Mouse (Mus musculus): ENCODE results near the gene Surf2.
"Not testable (repeated sequence)": the region's sequence is repeated elsewhere in the genome, so short reads cannot be mapped to it uniquely, and the experiment has no call there.

Surf2 gene

GRCm38 (mm10) chr2:26915927-26916728, at the start of gene Surf2, which contains the start of gene Surf1:
Gene Surf2 (plus strand): TSS chr2:26916367.
Gene Surf1 (minus strand): TSS chr2:26916530.
- peak; percentile 89 to 96 for DNase-seq (ENCODE audit: inconsistent age in 2 of 2, low spot score in 1 of 2)

GRCm38 (mm10) chr2:26870666-26871065, 45.5 kb upstream of the Surf2 start:
- no peak for DNase-seq (ENCODE audit: inconsistent age in 2 of 2, low spot score in 1 of 2)

- DNase-seq (ENCODE audit: inconsistent age in 2 of 2, low spot score in 1 of 2): no peak
These were observed 37.6 kb upstream of the Surf2 start for GRCm38 (mm10) chr2:26878571-26878970.

GRCm38 (mm10) chr2:26885541-26885940, 30.6 kb upstream of the Surf2 start:
- not testable (repeated sequence) for DNase-seq (ENCODE audit: inconsistent age in 2 of 2, low spot score in 1 of 2)

GRCm38 (mm10) chr2:26886170-26886569, 30.0 kb upstream of the Surf2 start:
- DNase-seq (ENCODE audit: inconsistent age in 2 of 2, low spot score in 1 of 2): not testable (repeated sequence)

- no peak for DNase-seq (ENCODE audit: inconsistent age in 2 of 2, low spot score in 1 of 2)
These were observed 20.3 kb upstream of the Surf2 start for GRCm38 (mm10) chr2:26895898-26896297.

GRCm38 (mm10) chr2:26900731-26901130, 15.4 kb upstream of the Surf2 start:
- DNase-seq (ENCODE audit: inconsistent age in 2 of 2, low spot score in 1 of 2): no peak

- peak in 1 of 2 experiments; percentile 31 for DNase-seq (ENCODE audit: inconsistent age in 2 of 2, low spot score in 1 of 2)
These were observed 14.2 kb upstream of the Surf2 start for GRCm38 (mm10) chr2:26901834-26902400.

GRCm38 (mm10) chr2:26902467-26903220, 13.5 kb upstream of the Surf2 start, which contains the start of gene Surf6:
Gene Surf6 (minus strand): TSS chr2:26902879.
- peak; percentile 97 to 99 for DNase-seq (ENCODE audit: inconsistent age in 2 of 2, low spot score in 1 of 2)

GRCm38 (mm10) chr2:26903311-26903710, 12.9 kb upstream of the Surf2 start:
- no peak for DNase-seq (ENCODE audit: inconsistent age in 2 of 2, low spot score in 1 of 2)

- peak in 1 of 2 experiments; percentile 6 for DNase-seq (ENCODE audit: inconsistent age in 2 of 2, low spot score in 1 of 2)
These were observed 10.2 kb upstream of the Surf2 start for GRCm38 (mm10) chr2:26905936-26906335.

- no peak for DNase-seq (ENCODE audit: inconsistent age in 2 of 2, low spot score in 1 of 2)
These were observed 9.7 kb upstream of the Surf2 start for GRCm38 (mm10) chr2:26906431-26906830.

GRCm38 (mm10) chr2:26907109-26907508, 9.1 kb upstream of the Surf2 start:
- DNase-seq (ENCODE audit: inconsistent age in 2 of 2, low spot score in 1 of 2): peak; percentile 69 to 83

- peak; percentile 15 to 50 for DNase-seq (ENCODE audit: inconsistent age in 2 of 2, low spot score in 1 of 2)
These were observed 7.3 kb upstream of the Surf2 start for GRCm38 (mm10) chr2:26908710-26909386.

GRCm38 (mm10) chr2:26909387-26909784, 6.8 kb upstream of the Surf2 start:
- peak in 1 of 2 experiments; percentile 38 for DNase-seq (ENCODE audit: inconsistent age in 2 of 2, low spot score in 1 of 2)

GRCm38 (mm10) chr2:26910124-26910993, 5.8 kb upstream of the Surf2 start, which contains the start of the genes Med22 and Rpl7a:
Gene Med22 (minus strand): TSS chr2:26910677.
Gene Rpl7a (plus strand): TSS chr2:26910764.
- peak; percentile 99 to 100 for DNase-seq (ENCODE audit: inconsistent age in 2 of 2, low spot score in 1 of 2)

- DNase-seq (ENCODE audit: inconsistent age in 2 of 2, low spot score in 1 of 2): peak in 1 of 2 experiments; percentile 76
These were observed 5.0 kb upstream of the Surf2 start for GRCm38 (mm10) chr2:26910994-26911765.

- DNase-seq (ENCODE audit: inconsistent age in 2 of 2, low spot score in 1 of 2): peak in 1 of 2 experiments; percentile 55
These were observed 3.9 kb upstream of the Surf2 start for GRCm38 (mm10) chr2:26912253-26912770.

Measured in adrenal gland, adult (tissue).